Mouse (Mus musculus): ENCODE results near the gene Serpina3g.

DNA sequence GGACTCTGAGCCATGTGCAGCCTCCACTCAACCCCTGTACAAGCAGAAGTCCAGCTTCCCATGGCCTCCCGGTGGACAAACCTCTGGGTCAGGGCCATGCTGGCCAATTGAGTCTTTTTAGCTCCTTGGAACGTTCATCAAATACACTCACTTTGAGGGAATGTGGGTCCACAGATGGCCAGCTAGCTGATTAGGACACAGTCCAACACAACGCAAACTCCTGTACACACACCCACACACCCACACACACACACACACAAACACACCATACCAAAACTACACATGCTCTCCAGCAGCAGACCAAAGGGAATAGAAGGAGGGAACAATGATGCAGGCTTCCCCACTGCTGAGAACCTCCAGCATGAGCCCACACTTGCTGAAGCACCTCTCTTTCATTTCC lies 9.6 kb downstream of the Serpina3g start:
- TF ChIP-seq CTCF (IDR thresholded peaks at IDR 0.05; ENCODE audit: low read depth, low read length) (no peak), GATA2 (IDR thresholded peaks at IDR 0.05; ENCODE audit: borderline replicate concordance, low read depth, low read length) (no peak), POLR2AphosphoS5 (IDR thresholded peaks at IDR 0.05; ENCODE audit: insufficient replicate concordance, low read depth, low read length) (no peak)

Data from G1E (cell line).